Mouse (Mus musculus) T-cell, adult 2 months (primary cell): ENCODE measurements around the gene Bcl10.
"Not testable (repeated sequence)": the region's sequence is repeated elsewhere in the genome, so short reads cannot be mapped to it uniquely, and the experiment has no call there.

Experiments
- DNase-seq: peaks from one replicate; pipeline ENCODE4 v3.0.0; 2022; ENCODE audit warnings: low spot score

Bcl10 gene

DNA sequence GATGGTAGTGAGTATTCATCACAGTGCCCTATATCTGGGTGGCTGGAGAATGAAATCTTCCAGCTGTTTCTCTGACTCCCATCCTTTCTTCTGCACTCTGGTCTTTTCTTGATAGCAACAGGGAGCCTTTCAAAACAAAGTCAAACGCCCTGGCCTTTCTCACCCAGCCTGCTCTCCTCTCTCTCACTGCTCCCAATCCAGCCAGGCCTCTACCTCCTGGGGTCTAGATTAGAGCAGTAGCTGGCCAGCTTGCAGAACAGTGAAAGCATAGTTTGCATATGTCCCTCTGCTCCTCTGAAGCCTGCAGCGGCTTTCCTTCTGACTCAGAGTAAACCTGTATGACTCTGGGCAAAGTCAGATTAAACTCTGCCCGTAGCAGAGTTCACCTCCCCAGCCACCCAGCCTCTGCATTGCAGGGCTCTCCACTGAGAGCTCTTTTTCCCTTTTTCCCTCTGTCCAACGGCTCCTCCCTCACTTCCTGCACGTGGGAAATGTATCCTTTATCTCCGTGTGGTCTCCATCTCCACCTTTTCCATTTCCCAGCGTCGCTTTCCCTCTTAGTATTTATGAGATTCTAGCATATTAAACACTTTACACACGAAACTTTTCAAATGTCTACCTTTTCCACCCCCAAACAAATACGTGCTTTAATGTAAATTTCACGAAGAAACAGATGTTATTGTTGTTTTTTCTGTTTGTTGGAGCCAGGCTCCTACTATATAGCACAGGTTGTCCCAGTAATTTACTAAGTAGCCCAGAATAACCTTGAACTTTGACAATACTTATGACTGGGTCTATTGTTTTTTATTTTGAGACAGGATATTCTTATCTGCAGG, at the start of gene Bcl10:
TSS of gene Bcl10 (plus strand) at position 786 of the 836 bp plus-strand sequence.
- DNase-seq, result no peak

GRCm38 (mm10) chr3:145873271-145873670, 49.3 kb upstream of the Bcl10 start:
- no peak for DNase-seq

- no peak for DNase-seq
These were observed 48.5 kb upstream of the Bcl10 start for GRCm38 (mm10) chr3:145874126-145874525.

DNA sequence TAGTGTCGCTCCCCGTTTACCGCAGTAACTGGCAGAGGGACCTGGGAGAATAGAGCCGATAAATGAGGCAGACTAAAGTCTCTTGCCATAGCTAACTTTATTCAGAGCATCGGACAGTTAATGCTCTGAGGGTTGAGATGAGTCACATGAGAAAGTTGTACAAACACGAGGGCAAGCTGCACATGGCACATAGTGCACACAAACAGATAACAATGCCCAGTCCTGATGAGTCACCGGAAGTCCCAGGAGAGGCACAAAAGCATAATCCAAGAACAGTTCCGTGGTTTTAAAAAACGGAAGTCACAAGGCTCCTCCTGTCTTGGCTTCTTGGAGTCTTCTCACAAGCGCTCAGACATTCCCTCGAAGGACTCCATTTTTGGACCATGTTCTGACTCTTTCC, 46.5 kb upstream of the Bcl10 start:
- no peak for DNase-seq

GRCm38 (mm10) chr3:145878867-145879266, 43.7 kb upstream of the Bcl10 start:
- DNase-seq, result not testable (repeated sequence)

GRCm38 (mm10) chr3:145880335-145880734, 42.3 kb upstream of the Bcl10 start:
- DNase-seq, result no peak

DNA sequence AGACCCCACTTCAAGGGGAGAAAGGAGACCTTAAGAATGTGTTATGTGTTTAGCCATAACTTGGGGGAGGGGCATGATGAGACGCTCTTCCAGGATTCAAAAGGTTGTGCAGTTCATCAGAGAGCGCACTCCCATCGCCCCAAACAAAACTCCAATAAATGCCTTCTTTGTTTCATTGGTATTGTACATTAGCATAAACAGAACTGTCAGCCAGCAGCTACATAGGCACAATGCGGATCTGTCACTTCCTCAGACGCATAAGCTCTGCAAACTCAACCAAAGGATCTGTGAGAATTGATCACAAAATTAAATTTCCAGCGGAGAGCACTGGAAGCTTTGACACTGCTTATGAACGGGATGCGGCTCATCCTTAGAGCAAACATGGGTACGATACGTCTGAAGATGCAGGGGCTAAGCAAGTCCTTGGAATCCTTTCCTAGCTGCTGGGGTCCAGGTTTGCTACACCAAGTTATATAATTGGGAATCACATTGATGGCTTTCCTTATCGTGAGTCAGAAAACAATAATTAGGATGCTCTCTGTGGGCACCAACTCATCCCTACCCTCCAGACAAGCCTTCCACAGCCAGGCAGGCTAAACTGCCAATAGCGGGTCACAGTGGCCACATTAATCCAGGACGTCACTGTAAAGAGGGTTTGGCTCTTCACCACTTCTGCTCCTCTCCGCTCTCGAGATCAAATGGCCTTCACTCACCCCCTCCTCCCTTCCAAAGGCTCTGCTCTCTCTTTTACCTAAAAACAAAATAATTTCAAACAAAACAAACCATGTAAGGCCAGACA, 40.3 kb upstream of the Bcl10 start:
- DNase-seq, result no peak

- no peak for DNase-seq
These were observed 39.4 kb upstream of the Bcl10 start for GRCm38 (mm10) chr3:145883233-145883632.

GRCm38 (mm10) chr3:145885376-145885775, 37.2 kb upstream of the Bcl10 start:
- DNase-seq, result no peak

- no peak for DNase-seq
These were observed 36.6 kb upstream of the Bcl10 start for GRCm38 (mm10) chr3:145885851-145886464.

DNA sequence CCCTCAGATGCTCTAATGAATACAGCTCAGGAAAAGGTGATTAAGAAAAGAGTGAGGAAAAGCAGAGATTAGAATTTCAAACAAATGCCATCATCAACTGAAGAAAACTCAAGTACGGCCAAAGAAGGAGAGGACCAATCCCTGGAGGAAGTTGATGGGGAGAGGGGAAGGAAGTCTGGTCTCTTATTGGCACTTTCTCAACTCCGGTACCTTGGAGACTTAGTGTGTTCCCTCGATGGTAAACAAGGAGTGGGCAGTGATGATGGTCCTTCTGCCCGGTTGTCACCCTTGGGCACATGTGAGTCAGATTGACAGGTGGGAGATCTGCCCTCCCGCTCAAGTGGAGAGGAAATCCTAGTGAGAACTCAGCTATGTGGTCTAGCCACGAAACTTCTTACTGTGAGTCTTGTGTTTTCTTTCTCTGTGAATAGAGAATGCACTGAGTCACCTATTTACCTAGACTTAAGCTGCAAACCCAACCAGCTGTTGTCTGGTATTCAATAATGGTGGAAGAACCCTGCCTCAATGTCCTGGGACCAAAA, 35.1 kb upstream of the Bcl10 start:
- DNase-seq, result no peak

DNA sequence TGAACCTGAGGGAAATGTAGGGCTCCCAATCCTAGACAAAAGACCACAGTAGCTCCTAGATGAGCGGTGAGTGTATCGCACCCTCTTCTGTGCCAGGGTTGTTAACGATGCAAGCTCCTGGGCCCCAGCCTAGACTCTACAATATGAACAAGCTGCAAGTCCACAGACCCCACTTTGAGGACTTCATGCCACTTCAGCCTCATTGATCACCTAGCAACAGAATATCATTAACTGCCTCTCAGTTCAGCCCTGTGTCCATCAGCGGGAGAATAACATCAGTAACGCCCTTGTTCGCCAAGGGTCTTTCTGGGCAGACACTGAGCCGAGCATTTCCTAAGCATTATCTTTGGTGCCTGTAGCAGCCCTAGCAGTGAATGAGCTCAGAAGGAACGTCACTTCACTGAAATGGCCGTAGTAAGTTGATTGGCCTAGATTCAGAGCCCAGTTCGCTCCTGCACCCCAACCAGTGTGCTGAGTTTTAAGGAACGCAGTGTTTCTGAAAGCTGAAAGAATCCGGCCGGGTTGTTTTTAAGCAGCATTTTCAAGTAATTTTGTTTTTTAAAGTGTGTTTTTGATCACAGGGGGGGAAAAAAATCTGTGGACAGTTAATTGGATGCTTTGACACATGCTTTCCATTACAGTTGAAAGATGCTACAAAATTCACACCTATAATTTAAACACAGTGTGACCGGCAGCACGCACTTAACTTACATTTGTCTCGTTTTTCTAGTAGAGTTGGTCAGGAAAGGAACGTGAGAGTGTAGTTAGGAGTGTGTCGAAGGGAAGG, 32.1 kb upstream of the Bcl10 start:
- DNase-seq, result no peak

DNA sequence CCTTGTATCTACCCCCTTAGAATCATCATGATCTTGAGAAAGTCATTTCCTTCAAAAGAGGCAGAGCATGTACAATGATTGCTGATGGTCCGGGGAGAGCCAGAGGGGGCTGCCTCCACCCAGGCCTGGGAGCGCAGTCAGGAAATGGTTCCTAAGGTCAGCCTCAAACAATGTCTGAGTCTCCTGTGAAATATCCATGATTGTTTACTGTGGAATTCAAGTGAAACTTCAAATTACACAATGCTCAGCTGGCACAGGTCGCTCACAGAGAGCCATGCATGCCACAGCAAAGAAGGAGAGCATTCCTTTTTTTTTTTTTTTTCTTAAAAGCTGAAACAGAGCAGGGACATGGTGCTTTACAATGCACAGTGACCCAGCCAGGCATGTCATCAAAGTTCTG, 30.2 kb upstream of the Bcl10 start:
- DNase-seq, result no peak

DNA sequence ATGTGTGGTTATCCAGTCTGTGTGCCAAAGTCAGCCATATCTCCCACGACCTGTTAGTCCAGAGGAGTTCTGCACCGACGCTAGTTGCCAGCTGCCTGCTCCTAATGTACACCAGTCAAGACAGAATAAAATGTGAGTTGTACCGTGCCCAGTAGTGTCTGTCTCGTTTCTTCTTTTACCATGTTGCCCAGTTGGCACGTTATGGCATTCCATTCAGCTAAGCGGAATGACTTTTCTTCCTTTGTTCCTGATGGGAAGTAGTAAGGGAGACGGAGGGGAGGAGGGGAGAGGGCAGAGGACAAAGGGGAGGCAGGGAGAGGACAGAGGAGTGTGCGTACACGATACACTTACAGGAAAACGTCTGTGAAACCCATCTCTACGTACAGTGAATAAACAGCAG, 28.5 kb upstream of the Bcl10 start:
- DNase-seq, result no peak

- no peak for DNase-seq
These were observed 24.9 kb upstream of the Bcl10 start for GRCm38 (mm10) chr3:145897749-145898148.

GRCm38 (mm10) chr3:145899832-145900231, 22.8 kb upstream of the Bcl10 start:
- no peak for DNase-seq

DNA sequence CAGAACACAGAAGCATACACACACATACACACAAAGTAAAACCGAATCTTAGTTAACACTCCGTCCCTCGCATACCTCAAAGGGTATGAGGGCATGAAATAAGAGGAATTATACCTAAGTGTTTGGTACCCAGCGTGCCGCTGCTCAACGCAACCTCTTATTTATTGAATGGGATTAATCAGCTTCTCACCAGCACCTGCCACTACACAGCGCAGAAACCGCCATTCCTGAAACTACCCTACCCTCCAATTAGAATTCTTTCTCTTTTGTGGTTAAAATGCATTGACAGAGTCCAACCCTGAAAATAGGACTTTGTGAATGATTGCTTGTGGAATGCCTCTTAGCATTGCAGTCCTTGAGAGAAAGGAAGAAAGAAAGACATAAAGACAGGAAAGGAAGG, 19.1 kb upstream of the Bcl10 start:
- DNase-seq, result no peak

DNA sequence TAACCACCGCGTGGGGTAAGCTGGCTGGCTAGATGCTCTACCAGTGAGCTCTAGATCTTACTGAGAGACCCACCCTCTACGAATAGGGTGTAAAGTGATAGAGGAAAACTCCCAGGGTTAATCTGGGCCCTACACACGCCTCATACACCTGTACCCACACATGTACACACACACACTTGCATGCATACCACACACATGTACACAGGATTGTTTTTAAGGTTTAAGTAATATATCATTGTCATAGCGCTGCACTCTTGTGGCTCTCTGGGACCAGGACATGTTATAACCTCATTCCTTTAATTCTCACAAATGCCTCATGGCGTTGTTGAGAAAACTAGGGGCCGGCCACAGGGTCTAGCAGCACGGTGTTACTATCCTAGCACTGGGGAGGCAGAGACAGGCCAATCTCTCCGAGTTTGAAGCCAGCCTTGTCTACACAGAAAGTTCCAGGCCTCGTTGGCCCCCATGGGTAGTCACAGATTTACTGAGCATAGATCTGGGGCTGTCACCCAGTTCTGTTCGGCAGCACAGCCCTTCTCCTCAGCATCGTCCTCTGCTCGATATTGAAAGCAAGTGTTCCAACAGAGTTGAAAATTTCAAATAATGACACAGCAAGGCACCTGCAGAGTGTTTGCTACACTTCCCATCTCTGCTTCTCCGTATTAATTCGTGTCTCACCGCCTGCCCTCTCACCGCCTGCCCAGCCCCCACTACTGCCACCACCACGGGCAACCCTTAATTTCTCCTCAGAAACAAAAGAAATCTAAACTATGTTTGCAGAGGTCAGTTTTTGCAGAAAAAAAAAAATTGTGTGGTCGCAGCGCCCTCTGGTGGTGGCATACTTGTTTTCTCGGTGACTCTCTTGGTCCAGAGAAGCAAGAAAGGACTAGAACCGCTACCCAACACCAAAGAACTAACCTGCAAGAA, 17.5 kb upstream of the Bcl10 start:
- peak; percentile 20 for DNase-seq

DNA sequence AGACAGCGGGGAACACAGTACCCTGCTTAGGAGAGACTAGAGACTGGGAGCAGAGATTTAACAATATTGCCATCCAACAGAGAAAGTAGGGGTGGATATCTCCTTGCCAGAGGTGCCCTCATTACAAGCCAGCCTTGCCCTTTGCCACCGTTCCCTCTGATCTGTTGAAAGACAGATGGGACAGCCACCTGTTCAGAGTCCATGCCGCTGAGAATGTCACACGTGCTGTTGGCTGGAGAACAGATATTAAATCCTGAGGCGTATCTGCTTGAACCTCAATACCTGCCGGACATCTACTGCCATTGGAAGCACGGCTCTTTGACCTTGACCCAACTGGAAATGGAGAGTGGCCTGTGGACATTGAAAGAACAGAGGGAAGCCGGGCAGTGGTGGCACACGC, 16.0 kb upstream of the Bcl10 start:
- DNase-seq, result no peak

GRCm38 (mm10) chr3:145912512-145912911, 10.1 kb upstream of the Bcl10 start:
- DNase-seq, result no peak

DNA sequence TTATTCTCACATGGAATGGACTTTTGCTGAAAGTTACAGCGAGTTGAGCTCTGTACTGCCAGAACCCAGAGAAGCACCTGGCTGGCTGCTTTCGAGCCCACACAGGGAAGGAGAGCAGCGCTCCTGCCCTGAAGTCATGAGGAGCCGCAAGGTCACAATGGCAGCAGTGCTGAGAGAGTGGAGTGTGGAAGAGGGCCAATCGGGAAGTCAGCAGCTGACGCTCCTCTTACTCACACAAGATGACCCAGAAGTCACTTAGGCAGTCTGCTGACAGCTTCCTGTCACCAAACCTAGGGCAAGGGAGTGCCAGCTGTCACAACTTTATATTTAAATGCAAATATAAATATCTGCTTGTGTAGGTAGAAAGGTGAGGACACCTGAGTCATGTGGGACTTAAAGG, 9.3 kb upstream of the Bcl10 start:
- no peak for DNase-seq
